Mouse (Mus musculus): ENCODE results near the gene Tsx.

Gene Tsx

DNA sequence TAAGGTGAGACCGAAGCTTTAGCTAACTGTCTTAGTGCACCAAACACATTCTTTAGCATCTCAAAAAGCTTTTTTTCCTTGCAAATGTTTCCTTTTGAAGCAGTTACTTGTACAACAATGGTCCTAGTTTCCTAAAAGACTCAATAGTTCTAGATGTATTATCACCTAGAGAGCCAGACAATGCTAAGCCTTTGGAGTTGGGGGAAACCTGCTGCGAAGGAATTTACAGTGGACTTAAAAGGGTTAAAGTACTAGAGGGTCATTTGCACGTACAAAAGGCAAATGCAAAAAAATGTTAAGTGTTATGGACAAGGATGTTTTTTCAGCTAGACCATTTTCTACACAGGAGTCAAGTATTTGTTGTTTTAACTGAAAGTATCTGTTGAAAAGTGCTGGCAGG lies 58.1 kb downstream of the Tsx start:
- in situ Hi-C loops (cut with MboI, MseI) = loop anchor here in 1 of 2 experiments (10.0 kb wide), 2 partner anchors 372 to 442 kb away; no protein-coding TSS in a partner anchor
